Mouse (Mus musculus) cerebellum, adult (tissue): Measurements from ENCODE around the gene Phactr3.
"Not testable (repeated sequence)": the region's sequence is repeated elsewhere in the genome, so short reads cannot be mapped to it uniquely, and the experiment has no call there.

Source experiments
- ATAC-seq: cut with Nextera tagmentation; 2 replicates; pipeline ENCODE4 v1.9.2; 2017; ENCODE audit warnings: mild to moderate bottlenecking, moderate library complexity, mixed read lengths; ENCODE audit not compliant: insufficient number of reproducible peaks, low FRiP score, low TSS enrichment

The Phactr3 gene

GRCm38 (mm10) chr2:178118801-178119560 lies at the start of gene Phactr3:
Phactr3 (plus strand) TSS chr2:178118975.
- peak; percentile 23 for ATAC-seq

- ATAC-seq, result not testable (repeated sequence)
These were observed 40.5 kb upstream of the Phactr3 start, which contains the start of gene Zfp931 for GRCm38 (mm10) chr2:178078166-178078717. Zfp931 (minus strand) TSS chr2:178078476.

GRCm38 (mm10) chr2:178089586-178089985 lies 29.2 kb upstream of the Phactr3 start:
- no peak for ATAC-seq

- no peak for ATAC-seq
These were observed 20.8 kb upstream of the Phactr3 start for GRCm38 (mm10) chr2:178098021-178098420.

GRCm38 (mm10) chr2:178101957-178102356 lies 16.8 kb upstream of the Phactr3 start:
- ATAC-seq, result peak; percentile 95

- peak; percentile 23; the same call in 1 of the 2 replicates for ATAC-seq
These were observed 829 bp upstream of the Phactr3 start for GRCm38 (mm10) chr2:178117946-178118345.

- 0 out of 2 replicates have a peak, but pooled peaks have one; percentile 6 for ATAC-seq
These were observed 983 bp downstream of the Phactr3 start for GRCm38 (mm10) chr2:178119561-178120355.

GRCm38 (mm10) chr2:178120356-178120645 lies 1.5 kb downstream of the Phactr3 start:
- ATAC-seq, result 0 out of 2 replicates have a peak, but pooled peaks have one; percentile 0

GRCm38 (mm10) chr2:178120651-178121374 lies 2.0 kb downstream of the Phactr3 start:
- ATAC-seq, result peak; percentile 17

- no peak for ATAC-seq
These were observed 2.6 kb downstream of the Phactr3 start for GRCm38 (mm10) chr2:178121375-178121688.

GRCm38 (mm10) chr2:178121946-178122665 lies 3.3 kb downstream of the Phactr3 start:
- no peak for ATAC-seq

GRCm38 (mm10) chr2:178123466-178123865 lies 4.7 kb downstream of the Phactr3 start:
- ATAC-seq, result no peak

GRCm38 (mm10) chr2:178125427-178125826 lies 6.7 kb downstream of the Phactr3 start:
- no peak for ATAC-seq

GRCm38 (mm10) chr2:178126041-178126820 lies 7.5 kb downstream of the Phactr3 start:
- ATAC-seq, result no peak

- no peak for ATAC-seq
These were observed 9.8 kb downstream of the Phactr3 start for GRCm38 (mm10) chr2:178128594-178128993.

GRCm38 (mm10) chr2:178129161-178129560 lies 10.4 kb downstream of the Phactr3 start:
- ATAC-seq, result no peak

- ATAC-seq, result no peak
These were observed 10.9 kb downstream of the Phactr3 start for GRCm38 (mm10) chr2:178129676-178130075.

GRCm38 (mm10) chr2:178130536-178130935 lies 11.8 kb downstream of the Phactr3 start:
- no peak for ATAC-seq

GRCm38 (mm10) chr2:178131011-178131410 lies 12.2 kb downstream of the Phactr3 start:
- ATAC-seq, result peak; percentile 77
